Mouse (Mus musculus) Muller cell, postnatal 12 days (primary cell): ENCODE measurements around the gene Neu2.

ENCODE experiments used
- DNase-seq: peaks from one replicate; pipeline ENCODE4 v3.0.0-alpha.2; 2015; ENCODE audit errors: inconsistent ontology term

The Neu2 gene

GRCm38 (mm10) chr1:87614576-87615295 is 105.0 kb downstream of the Neu2 start:
- DNase-seq: no peak

GRCm38 (mm10) chr1:87620211-87620668 is 110.6 kb downstream of the Neu2 start, which contains the start of gene Inpp5d:
Gene Inpp5d (plus strand): TSS chr1:87620312.
- DNase-seq: no peak

- no peak for DNase-seq
Measured at GRCm38 (mm10) chr1:87620693-87621092, 111.0 kb downstream of the Neu2 start.

DNA sequence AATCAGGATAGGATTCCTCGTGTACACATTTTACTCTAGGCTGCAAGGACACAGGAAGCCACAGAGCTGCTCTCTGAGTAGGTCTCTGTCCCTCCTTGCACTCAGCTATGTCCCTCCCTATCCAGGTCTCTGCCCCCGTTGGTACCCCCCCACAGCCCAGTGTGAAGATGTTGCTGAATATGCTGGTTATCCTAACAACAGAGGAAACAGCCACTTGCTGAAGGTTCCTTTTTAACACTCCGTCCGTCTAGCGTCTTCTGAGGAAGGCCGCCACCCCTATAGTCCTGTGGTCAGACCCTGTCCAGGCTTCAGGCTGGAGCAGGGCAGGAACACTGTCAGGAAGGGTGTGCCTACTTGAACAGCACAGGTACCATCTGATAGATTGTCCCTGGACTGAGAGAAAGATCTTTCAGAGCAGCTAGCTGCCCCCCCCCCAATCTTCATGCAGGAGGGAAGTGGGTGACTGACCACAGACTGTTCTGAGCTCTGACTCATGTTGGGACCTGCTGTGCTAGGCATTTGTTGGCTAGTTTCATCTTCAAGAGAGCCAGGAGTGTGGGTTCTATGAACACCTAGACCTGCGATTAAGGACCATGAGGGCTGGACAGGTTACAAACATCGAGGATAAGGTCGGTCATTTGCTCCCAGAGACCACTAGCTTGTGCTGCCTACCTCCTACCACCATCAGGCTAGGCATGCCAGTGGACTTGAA is 111.6 kb downstream of the Neu2 start:
- DNase-seq: peak; percentile 85

GRCm38 (mm10) chr1:87621858-87622279 is 112.2 kb downstream of the Neu2 start:
- peak; percentile 84 for DNase-seq

GRCm38 (mm10) chr1:87623977-87624666 is 114.4 kb downstream of the Neu2 start:
- no peak for DNase-seq

GRCm38 (mm10) chr1:87624826-87625225 is 115.1 kb downstream of the Neu2 start:
- no peak for DNase-seq

- DNase-seq: no peak
Measured at GRCm38 (mm10) chr1:87625254-87626025, 115.8 kb downstream of the Neu2 start.

GRCm38 (mm10) chr1:87626344-87626743 is 116.7 kb downstream of the Neu2 start:
- DNase-seq: no peak

GRCm38 (mm10) chr1:87628085-87628484 is 118.4 kb downstream of the Neu2 start:
- DNase-seq: no peak

DNA sequence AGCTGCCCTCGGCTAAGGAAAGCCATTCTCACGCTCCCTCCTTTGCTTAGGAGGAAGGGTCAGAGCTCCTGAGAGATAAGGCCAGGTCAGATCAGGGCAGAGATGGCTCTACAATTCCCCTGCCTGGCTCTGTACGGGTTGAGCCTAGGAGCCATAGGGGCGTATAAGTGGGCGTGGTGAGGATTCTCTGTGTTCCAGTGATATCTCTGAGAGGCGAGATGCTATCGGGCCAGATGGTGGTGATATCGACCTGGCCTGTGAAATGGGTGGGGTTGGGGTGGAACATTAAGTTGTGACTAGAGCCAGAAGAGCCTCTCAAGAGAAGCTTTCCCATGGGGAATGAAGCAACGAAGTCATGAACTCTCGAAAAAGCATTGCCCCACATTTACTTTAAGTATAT is 121.9 kb downstream of the Neu2 start:
- DNase-seq: no peak

- no peak for DNase-seq
Measured at GRCm38 (mm10) chr1:87632163-87632562, 122.5 kb downstream of the Neu2 start.

DNA sequence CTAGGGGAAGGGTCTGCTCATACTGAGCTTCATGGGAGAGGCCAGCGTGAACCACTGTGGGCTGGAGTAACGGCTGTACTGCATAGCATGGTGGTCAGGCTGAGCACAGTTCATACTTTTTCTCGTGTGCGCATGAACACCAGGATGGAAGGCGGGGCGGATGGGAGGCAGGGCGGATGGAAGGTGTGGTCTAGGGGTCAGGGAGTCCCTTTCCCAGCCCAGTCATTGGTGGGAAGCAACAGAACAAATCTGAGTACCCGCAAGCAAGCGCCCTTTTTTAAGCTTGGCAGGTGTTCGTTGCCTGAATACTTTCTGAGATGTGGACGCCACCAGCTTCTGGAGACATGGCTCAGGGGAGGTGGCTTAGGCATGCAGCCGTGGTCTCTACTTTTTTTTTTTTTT is 127.0 kb downstream of the Neu2 start:
- DNase-seq: no peak

DNA sequence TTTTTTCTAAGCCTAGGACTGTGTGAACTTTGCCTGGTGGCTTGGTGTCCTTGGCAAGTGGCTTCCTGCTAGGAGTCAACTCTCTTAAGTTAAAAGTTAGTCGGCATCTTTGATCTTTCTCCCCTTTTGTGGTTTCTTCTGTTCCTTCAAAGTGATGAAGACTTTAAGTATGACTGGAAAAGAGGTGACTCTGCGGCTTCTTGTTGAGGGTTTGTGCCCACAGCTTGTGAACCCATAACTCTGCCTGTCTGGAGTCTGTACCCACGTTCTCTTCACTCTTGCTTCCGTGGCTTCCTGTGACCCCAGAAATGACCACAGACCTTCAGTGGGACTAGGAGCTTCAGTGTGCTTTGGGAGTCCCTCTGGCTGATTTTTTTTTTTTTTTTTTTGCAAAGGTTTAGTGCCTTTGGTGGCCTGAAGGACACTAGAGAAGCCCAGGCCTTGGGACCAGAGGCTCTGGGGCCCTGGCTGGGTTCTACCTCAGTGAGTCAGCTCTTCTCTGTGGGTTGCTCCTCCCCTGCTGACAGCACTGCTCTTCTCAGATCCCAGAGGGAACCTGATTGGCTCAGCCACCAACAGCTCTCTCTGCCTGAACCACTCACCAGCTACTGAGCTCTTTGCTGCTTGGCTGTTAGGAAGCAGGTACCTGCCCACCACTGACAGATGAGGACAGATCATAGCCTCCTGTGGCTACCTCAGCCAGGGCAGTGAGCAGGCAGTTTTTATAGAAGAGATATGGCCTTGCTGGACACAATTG is 127.6 kb downstream of the Neu2 start:
- DNase-seq: peak; percentile 62

DNA sequence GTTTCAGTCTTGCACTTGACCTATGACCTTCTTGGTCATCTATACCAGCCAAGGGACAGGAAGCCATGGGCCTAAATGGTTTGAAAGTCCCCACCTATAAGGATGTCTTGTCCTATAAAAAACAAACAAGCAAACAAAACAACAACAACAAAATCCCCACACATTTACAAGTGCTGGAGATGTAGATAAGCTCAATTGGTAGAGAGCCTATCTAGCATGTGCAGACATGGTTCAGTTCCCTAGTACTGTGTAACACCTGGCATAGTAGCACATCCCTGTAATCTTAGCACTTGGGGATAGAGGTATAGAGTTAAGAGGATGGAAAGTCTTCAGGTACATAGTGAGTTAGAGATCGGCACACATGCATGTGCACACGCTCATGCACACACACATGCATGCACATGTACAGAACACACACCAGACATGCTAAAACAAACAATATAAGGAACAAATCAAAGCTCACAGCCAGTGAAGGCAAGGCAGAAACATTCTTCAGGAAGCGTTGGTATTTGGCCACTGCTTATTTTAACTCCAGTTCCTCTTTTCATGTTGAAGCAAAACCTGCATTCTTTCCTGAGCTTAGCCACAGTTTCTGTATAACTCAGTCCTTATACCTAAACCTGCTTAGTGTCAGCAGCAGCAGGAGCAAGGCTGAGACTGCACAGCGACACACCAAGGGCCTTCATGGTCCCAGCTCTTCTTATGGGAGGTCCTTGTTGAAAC is 128.3 kb downstream of the Neu2 start:
- DNase-seq: no peak

- no peak for DNase-seq
Measured at GRCm38 (mm10) chr1:87639724-87640123, 130.0 kb downstream of the Neu2 start.

DNA sequence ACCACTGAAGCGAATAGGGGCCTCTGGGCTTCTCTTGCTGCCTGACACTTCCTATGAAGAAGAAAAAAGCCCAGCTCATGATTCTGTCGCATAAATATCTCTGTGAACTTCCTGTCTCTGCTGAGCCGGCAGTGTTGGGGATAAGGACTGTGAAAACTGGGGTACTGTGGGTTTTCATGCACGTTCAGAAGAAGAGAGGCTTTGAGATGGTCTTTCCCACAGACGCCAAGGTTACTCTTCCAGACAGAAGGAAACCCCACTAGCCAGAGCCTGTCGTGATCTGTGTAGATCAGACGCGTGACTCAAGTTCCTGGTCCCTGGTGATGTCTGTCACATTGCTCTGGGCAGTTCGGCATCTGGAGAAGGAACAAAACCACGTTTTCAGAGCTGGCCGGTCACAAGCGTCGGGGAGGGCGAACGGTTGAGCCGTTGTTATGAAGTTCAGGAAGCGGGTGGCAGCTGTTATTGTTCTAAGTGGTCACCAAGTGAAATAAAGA is 130.5 kb downstream of the Neu2 start:
- no peak for DNase-seq

GRCm38 (mm10) chr1:87643016-87643415 is 133.3 kb downstream of the Neu2 start:
- DNase-seq: peak; percentile 54

GRCm38 (mm10) chr1:87645041-87645440 is 135.4 kb downstream of the Neu2 start:
- DNase-seq: no peak

DNA sequence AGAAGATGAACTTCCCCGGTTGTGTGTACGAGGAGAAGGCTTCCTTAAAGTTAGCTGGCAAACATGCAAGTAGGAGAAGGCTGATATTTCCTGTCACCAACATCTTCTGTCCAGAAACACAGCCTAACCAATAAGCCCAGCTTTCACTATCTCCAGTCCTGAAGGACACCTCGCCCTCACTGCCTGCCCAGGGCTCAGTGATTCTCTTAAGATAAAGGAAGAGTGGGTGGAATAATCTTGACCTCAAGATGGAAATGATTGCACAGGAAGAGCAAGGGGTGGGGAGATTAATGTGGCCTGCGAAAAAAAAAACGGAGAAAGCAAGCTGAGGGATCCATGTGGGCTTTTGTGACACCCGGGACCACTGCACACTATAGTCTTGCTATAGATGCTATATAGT is 136.1 kb downstream of the Neu2 start:
- DNase-seq: no peak
